Mouse (Mus musculus) megakaryocyte, embryonic 14.5 days (primary cell): ENCODE measurements at regions not wholly inside any gene's neighbourhood (a gene's known extent, or its start where the extent isn't known, plus 50 kb on each side); places are given as distances from the start of the nearest gene placed in this dataset.

ENCODE experiments used
- H3K27me3 ChIP-seq: replicated peaks from 2 replicates; pipeline ENCODE3; 2012; ENCODE audit warnings: inconsistent platforms
- H3K36me3 ChIP-seq: replicated peaks from 2 replicates; pipeline ENCODE3; 2012; ENCODE audit warnings: low read length, inconsistent platforms, mixed read lengths
- H3K4me1 ChIP-seq: 2 replicates; pipeline ENCODE4 v1.6.1; 2012; ENCODE audit warnings: inconsistent platforms
- H3K4me3 ChIP-seq: replicated peaks from 2 replicates; pipeline ENCODE3; 2012; ENCODE audit warnings: moderate library complexity, mild to moderate bottlenecking, inconsistent platforms
- H3K9me3 ChIP-seq: 2 replicates; pipeline ENCODE4 v1.6.1; 2012; ENCODE audit warnings: inconsistent platforms
- FLI1 ChIP-seq: IDR thresholded peaks from 2 replicates; pipeline ENCODE4 v1.6.1; 2012; ENCODE audit warnings: low read length, inconsistent platforms, mixed read lengths
- GATA1 ChIP-seq: IDR thresholded peaks from 3 replicates; pipeline ENCODE4 v1.6.1; 2012; ENCODE audit warnings: mixed read lengths, low read length, inconsistent platforms, borderline replicate concordance

DNA sequence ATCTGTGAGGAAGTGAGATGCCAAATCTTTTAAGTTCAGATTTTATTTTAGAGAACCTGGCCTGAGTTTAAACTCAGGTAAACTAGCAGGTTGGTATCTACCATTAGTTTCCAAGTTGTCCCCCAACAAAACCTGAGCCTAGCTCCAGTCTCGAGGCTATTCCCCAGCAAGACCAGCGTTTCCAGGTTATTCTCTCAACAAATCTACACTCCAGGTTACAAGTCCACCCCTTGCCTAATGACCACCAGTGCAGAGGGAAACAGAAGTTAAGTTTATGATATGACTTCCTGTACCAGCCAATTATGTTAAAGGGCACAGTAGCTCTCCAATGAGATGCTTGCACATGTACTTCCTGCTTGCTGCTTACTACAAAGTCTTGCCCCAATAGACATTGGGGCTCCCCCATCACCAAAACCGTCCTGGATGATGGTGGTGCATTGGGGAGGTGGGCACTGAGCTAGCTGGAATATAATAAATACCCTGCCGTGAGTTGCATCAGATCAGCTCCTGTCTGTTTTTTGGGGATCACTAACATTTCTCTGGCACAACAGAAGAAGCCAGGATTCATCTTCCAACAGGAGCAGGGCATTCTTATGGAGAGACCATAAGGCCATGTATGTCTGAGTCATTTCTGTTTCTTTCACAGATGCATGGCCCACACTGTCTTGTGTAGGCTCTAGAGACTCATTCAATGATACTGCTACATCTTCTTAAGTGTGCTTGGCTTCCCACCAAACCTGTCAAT is 111.2 kb upstream of the Cpsf6 start:
- Histone ChIP-seq H3K27me3 (peaks cover 10% of the 10 kb centered on the region), H3K9me3 (peaks cover 7% of the 10 kb centered on the region), H3K4me1 (peaks cover 10% of the 10 kb centered on the region; the same call in 1 of the 2 replicates), H3K4me3 (no peak overlapping the region), H3K36me3 (no peaks in the 10 kb centered on the region)
- TF ChIP-seq FLI1, result no peak
- no peak for TF ChIP-seq GATA1

DNA sequence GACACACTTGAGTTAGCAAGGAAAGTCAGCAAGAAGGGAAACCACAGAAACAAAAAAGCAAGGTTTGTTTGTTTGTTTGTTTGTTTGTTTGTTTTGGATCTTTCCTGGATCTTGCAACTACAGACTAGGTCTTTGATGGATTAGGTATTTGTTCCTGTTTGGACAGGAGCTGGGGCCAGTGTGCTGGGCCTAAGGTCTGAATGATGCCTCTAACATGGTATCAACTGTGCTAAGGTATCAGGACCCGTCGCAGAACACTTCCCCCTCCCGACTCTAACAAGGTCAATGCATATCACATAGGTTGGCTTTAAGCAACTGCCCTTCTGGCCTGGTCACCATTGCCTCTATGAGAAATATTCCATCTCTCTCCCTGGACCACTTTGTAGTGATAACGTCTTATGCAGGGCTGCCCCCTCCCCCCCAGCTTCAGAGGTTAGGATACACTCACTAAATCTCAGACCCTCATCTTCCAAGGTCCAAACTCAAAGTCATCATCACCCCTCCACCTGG is 103.3 kb upstream of the Cpsf6 start:
- H3K4me1 ChIP-seq, result no peaks in the 10 kb centered on the region
- H3K9me3 ChIP-seq, result peaks cover 9% of the 10 kb centered on the region
- no peaks in the 10 kb centered on the region for H3K36me3 ChIP-seq
- peaks cover under 1% of the 10 kb centered on the region for H3K27me3 ChIP-seq
- H3K4me3 ChIP-seq, result no peak overlapping the region
- TF ChIP-seq GATA1, result no peak
- no peak for TF ChIP-seq FLI1

DNA sequence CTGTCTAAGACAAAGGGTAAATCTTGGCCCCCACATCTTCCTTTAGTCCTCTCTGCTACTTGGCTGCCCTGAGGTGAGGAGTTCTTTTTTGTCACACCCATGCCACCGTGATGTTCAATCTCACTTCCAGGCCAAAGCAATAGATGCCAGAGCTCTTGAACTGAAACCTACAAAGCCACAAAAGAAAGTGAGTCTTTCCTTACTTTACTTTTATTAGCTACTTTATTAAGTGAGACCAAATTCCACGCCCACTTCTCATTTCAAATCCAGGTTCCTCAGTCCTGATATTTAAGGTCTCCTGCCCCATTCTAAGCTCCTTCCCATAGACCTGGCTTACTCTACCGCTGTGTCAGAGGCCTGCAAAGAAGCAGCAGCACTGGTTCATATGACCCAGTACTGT is 102.5 kb upstream of the Cpsf6 start:
- Histone ChIP-seq H3K36me3 (no peaks in the 10 kb centered on the region), H3K9me3 (peaks cover 9% of the 10 kb centered on the region), H3K4me3 (no peak overlapping the region), H3K27me3 (peaks cover 2% of the 10 kb centered on the region), H3K4me1 (no peaks in the 10 kb centered on the region)
- TF ChIP-seq FLI1 (no peak), GATA1 (no peak)

DNA sequence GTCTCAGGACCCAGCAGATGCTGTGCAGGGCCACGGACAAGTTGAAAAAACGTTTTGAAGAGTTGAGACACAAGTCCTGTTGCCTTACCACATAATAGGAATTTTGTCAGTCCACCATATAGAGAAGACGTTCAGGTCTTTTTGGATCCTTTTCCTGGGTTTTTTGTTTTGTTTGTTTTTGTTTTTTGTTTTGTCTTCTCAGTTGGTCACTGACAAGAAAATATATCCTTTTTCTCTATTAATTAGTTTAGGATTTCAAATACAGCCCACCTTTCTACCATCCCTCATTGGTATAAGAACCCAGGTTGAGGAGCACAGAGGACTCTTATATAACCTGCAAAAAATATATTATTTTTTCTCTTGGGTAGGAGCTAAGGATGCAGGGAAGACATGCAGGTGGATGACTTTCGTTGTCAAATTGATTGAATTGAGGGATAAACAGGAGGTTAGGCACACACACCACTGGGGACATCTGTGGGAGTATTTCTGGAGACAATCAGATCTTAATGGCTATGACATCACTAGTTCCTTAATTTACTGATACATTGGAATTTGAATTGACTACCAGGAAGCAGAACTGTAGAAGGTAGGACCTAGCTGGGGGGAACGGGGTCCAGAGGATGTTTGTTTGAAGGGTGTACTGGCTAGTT is 101.7 kb upstream of the Cpsf6 start:
- peaks cover 9% of the 10 kb centered on the region for H3K9me3 ChIP-seq
- peaks cover 2% of the 10 kb centered on the region for H3K27me3 ChIP-seq
- H3K4me3 ChIP-seq, result no peak overlapping the region
- H3K36me3 ChIP-seq, result no peaks in the 10 kb centered on the region
- H3K4me1 ChIP-seq, result no peaks in the 10 kb centered on the region
- TF ChIP-seq GATA1, result no peak
- TF ChIP-seq FLI1, result no peak

DNA sequence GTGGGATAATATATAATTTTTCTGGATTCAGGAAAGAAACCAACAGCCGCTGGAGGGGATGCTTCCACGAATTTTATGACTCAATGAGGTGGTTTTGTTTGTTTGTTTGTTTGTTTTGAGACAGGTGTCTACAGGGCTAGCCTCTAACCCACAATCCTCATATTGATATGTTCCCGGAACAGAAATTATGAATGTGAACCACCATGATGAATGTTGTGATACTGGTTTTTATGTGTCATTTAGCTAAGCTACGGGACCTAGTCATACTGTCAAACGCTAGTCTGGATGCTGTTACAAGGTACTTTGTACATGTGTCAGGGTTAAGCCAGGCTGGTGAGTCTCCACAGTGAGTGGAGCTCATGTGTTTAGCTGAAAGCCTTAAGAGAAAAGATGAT is 100.6 kb upstream of the Cpsf6 start:
- Histone ChIP-seq H3K4me1 (no peaks in the 10 kb centered on the region), H3K36me3 (no peaks in the 10 kb centered on the region), H3K4me3 (no peak overlapping the region), H3K9me3 (peaks cover 12% of the 10 kb centered on the region), H3K27me3 (peaks cover 2% of the 10 kb centered on the region)
- TF ChIP-seq GATA1, result no peak
- no peak for TF ChIP-seq FLI1

DNA sequence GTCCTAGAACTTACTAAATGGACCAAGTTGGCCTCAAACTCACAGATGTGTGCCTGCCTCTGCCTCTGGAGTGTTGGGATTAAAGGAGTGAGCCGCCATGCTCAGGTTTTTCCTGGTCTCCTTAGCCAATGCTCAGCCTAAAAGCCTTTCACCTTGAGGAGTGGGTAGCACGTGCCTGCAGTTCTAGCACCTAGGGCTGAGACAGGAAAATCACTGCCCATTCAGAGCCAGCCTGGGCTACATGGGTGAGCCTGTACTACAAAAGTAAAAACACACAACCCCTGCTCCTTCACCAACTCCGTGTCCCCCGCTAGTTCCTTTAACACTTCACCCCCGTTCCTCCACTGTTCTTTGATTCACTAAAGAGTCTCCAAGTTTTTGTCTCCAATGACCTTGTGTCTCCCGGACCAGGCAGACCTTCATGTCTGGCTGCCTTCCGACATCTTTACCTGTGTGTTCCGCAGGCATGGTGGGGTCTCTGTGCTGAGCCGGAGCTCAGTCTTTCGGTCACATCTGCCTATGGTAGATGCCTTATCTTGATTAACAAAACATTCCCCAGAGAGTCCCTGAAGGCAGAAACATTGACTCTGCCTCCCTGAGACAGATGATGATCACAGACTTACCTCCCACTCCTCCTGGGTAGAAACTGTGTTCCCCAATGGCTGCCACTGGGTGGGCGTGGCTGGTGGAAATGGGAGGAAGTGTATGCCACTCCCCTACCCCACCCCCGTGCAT is 100.1 kb upstream of the Cpsf6 start:
- peaks cover 17% of the 10 kb centered on the region for H3K9me3 ChIP-seq
- H3K36me3 ChIP-seq, result no peaks in the 10 kb centered on the region
- H3K4me3 ChIP-seq, result no peak overlapping the region
- H3K27me3 ChIP-seq, result peaks cover 2% of the 10 kb centered on the region
- no peaks in the 10 kb centered on the region for H3K4me1 ChIP-seq
- TF ChIP-seq FLI1 (no peak), GATA1 (no peak)

DNA sequence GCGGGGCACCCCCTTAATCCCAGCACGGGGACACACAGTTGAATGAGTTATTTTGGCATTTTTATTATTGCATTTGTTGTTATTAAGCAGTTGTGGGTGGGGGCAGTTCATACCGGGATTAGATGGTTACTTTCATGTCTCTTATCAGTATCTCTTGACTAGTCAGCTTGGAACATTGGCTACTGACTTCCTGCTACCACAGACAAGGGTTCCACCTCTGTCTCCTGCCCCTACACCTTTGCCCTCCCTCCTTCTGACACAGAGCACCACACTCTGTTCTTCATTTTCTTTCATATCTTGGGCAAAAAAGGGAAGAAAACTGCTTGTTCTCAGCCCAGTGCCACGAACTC is 99.1 kb upstream of the Cpsf6 start:
- TF ChIP-seq GATA1 (no peak), FLI1 (no peak)
- Histone ChIP-seq H3K36me3 (no peaks in the 10 kb centered on the region), H3K27me3 (peaks cover 2% of the 10 kb centered on the region), H3K4me3 (no peak overlapping the region), H3K9me3 (peaks cover 27% of the 10 kb centered on the region), H3K4me1 (no peaks in the 10 kb centered on the region)

DNA sequence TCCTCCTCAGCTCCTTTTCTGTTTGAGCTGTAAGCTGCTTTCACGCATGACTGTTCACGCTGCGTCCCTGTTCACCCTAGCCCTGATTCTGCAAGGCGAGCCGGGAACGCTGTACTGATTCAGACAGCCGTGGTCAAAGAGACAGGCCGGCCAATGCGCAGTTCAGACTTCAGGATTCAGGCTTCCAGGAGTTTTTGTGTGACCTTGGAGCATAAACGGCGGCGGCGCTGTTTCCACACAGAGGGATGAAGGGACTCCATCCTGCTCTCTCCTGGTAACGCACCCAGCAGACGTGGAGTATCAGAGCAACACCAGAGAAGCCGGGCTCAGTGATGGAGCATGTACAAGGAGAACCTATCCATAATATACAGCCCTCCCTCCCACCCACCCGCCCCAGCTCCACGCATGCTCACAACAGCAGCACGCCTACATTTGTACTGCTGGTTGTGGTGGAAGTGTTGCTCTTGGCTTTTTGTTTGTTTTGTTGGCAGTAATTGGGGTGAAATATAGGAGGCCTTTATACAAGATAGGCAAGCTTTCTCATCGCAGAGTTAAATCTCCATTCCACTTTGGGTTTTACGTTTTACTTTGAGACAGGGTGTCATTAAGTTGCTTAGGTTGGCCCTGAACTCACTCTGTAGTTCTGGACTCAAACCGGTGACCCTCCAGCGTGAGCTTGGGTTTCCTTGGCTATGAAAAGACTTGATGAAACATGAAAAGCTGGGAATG is 98.6 kb upstream of the Cpsf6 start:
- H3K9me3 ChIP-seq, result peaks cover 31% of the 10 kb centered on the region
- no peak for TF ChIP-seq FLI1
- TF ChIP-seq GATA1, result no peak
- H3K27me3 ChIP-seq, result peaks cover 2% of the 10 kb centered on the region

More for the DNA sequence above, 98.6 kb upstream of the Cpsf6 start:
- Histone ChIP-seq H3K4me3 (no peak overlapping the region), H3K4me1 (no peaks in the 10 kb centered on the region), H3K36me3 (no peaks in the 10 kb centered on the region)
